Mouse (Mus musculus) bone marrow macrophage, adult 2 months (primary cell): ENCODE measurements around the gene Chic2. TPM values are rescaled to one million over a fixed set of nuclear protein-coding genes. Genes with fewer than 3 reads are reported as not detected.

Experiments
- H3K27ac ChIP-seq: 2 replicates; pipeline ENCODE4 v1.5.1; 2012; ENCODE audit warnings: low read depth, low read length; ENCODE audit not compliant: insufficient read depth
- H3K4me1 ChIP-seq: 2 replicates; pipeline ENCODE4 v1.6.1; 2012; ENCODE audit warnings: low read length; ENCODE audit not compliant: control insufficient read depth, insufficient read depth
- H3K4me3 ChIP-seq: 2 replicates; pipeline ENCODE4 v1.5.1; 2012; ENCODE audit warnings: mild to moderate bottlenecking, low read length, moderate library complexity; ENCODE audit not compliant: insufficient read depth
- CTCF ChIP-seq: IDR thresholded peaks from 2 replicates; pipeline ENCODE4 v1.5.1; 2012; ENCODE audit warnings: low read depth, mild to moderate bottlenecking, low read length, moderate library complexity
- POLR2A ChIP-seq: IDR thresholded peaks from 2 replicates; pipeline ENCODE4 v1.6.1; 2012; ENCODE audit warnings: mild to moderate bottlenecking, low read depth, low read length, borderline replicate concordance
- polyA plus RNA-seq: library from polyadenylated mRNA; stranded (reverse); fragments of >200 nt; gene quantifications from 2 replicates; pipeline ENCODE4 v1.2.4, GENCODE M21; 2012; ENCODE audit not compliant: missing spikeins, insufficient read depth, insufficient read length

The Chic2 gene
- polyA plus RNA-seq, 1 experiment, result 37.9 TPM

DNA sequence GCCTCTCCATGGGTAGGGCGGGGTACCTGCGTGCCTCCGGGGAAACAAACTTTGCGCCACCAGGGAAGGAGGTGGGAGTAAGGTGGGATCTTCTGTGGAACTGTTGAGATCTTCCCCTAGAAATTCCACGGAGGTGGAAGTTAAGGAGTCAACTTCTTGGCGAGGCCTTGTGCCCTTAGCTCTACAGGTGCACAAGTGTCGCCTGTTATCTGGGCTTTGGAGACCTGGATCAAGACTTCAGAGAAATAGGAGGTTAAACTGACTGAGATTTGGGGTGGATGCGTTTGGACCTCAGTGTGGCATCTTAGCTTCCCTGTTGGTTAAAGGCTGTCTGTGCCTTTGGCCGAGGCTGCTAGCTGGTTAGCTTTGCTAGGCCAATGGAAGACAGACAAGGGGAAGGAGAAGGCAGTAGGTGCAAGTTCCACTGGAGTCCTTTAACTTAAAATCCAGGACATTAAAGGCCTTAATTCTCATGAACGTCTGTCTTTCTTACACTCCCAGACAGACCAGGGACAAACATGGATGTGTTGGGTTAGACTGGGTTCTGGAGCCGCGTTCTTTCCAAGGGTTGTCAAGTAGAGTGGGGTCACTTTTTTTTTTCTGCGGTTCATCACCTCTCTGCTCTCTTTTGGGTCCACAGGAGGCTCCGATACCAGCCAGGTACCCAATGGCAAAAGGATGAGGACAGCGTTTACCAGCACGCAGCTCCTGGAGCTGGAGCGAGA is 31.9 kb upstream of the Chic2 start:
- Histone ChIP-seq H3K27ac (no peak overlapping the region), H3K4me3 (no peak overlapping the region), H3K4me1 (no peaks in the 10 kb centered on the region)
- no peak for TF ChIP-seq POLR2A
- no peak for TF ChIP-seq CTCF

DNA sequence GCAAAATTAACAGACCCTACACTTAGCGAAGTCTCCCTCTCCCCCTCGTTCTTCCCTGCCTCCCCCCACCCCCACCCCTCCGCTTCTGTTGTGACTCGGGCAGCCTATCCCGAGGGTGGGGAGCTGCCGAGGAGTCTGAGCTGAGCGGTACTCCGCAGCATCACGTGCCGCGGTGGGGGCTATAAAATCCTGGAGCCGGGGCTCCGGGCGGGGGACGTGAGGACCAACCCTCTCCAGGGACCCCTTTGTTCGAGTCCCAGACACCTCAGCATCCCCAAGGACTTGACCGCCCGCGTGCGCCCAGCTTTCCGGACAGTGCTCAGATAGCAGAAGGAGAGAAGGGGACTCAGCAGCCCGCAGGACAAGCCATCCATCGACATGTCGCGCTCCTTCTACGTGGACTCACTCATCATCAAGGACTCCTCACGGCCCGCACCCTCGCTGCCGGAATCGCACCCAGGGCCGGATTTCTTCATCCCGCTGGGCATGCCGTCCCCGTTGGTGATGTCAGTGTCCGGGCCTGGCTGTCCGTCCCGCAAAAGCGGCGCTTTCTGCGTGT is 30.9 kb upstream of the Chic2 start, which contains the start of gene Gsx2:
Gene Gsx2, plus strand, starts transcription at position 219 of the 559 bp plus-strand sequence.
- Histone ChIP-seq H3K27ac (no peak within 1 kb of the TSS), H3K4me3 (no peak within 1 kb of the TSS), H3K4me1 (no peaks in the 10 kb centered on the region)
- TF ChIP-seq POLR2A (no peak), CTCF (no peak)

DNA sequence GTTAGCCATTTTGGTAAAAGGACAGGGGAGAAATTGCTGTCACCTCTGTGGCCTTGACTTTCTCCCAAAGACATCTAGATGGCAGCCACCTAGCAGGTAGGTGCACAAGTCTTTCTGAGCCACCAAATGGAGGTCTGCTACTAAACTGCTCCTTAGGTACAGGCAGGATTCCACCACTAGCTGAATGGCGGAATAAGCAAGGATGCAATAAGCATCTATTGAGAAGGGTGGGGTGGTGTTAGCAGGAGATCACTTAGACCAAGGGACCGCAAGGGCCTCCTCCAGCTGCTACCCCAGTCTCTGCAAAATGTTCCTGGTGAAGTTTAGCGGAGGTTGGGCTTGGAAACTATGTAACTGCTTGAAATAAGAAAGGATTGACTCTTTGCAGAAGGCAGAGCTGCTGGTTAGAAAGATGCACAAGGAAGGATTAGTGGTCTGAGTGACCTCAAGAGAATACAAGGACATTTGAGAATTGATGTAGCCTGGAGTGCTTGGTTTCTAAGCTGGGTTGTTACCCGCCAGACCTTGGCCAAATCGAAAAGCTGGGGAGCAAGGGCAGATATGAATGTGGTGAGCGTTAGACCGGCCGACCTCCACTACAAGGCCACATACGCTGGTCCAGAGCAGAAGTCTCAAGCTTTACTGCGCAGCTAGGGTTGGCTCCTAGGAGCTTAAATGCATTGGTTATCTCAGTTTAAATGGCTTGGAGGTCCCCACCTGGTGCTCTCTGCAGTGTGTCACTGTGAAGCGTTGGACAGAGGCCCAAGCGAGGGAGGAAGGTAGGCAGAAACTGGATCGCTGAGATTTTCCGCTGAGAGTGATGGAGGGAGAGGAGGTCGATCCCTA is 30.2 kb upstream of the Chic2 start:
- Histone ChIP-seq H3K4me1 (no peaks in the 10 kb centered on the region), H3K27ac (no peak overlapping the region), H3K4me3 (no peak overlapping the region)
- TF ChIP-seq POLR2A (no peak), CTCF (no peak)

DNA sequence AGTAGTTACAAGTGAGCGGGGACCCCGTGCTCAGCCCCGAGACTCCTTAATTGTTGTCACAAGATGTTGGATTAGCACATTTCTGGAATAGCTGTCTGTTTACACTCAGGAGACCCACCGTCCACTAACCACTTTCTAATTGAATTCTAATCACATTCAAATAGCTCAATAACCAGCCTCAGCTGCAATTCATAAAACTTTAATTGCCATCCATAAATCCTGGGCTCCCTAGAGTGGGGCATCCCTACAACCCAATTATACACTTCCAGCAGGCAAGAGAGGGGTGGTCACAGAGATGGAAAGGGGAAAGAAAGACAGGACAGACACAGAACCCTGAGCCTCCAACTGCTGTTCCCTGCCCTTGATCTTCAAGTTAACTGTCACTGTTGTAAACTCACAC is 29.6 kb upstream of the Chic2 start:
- no peak for TF ChIP-seq POLR2A
- no peak for TF ChIP-seq CTCF
- H3K4me3 ChIP-seq, result no peak overlapping the region
- H3K4me1 ChIP-seq, result no peaks in the 10 kb centered on the region
- H3K27ac ChIP-seq, result no peak overlapping the region

DNA sequence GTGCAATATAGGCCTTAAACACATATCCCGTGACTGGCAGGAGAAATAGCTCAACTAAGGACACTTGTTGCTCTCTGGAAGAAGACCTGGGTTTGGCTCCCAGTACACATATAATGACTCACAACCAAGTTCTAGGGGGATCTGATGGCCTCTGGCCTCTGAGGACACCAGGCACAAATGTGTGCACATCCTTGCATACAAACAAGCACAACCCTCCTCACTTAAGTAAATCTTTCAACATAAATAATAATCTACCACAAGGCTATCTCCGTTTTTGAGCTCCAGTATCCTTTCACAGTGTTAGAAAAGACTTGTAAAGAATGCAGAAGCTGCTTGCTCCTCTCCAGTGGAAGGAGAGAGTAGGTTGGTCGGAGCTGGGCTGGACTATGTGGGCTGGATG is 29.1 kb upstream of the Chic2 start:
- no peak for TF ChIP-seq CTCF
- no peak for TF ChIP-seq POLR2A
- Histone ChIP-seq H3K4me3 (no peak overlapping the region), H3K4me1 (no peaks in the 10 kb centered on the region), H3K27ac (no peak overlapping the region)

DNA sequence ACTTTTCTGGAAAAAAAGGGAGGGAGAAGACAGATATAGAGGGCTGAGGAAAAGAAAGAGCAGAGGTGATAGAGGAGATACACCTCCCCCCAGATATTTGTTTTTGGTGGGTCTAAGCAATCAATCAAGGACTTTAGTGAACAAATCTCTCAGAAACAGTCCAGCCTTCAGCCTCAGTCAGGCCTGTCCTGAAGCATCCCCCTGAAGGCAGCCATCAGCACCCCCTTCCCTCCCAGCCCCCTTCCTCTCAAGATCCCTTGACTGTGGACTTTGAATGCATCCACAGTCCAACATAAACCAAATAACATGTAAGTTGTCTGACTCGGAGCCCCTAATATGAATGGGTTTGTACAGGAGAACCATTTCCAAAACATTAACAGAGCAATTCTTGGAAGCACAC is 28.6 kb upstream of the Chic2 start:
- no peak overlapping the region for H3K4me3 ChIP-seq
- no peak for TF ChIP-seq CTCF
- TF ChIP-seq POLR2A, result no peak
- H3K27ac ChIP-seq, result no peak overlapping the region
- H3K4me1 ChIP-seq, result no peaks in the 10 kb centered on the region

DNA sequence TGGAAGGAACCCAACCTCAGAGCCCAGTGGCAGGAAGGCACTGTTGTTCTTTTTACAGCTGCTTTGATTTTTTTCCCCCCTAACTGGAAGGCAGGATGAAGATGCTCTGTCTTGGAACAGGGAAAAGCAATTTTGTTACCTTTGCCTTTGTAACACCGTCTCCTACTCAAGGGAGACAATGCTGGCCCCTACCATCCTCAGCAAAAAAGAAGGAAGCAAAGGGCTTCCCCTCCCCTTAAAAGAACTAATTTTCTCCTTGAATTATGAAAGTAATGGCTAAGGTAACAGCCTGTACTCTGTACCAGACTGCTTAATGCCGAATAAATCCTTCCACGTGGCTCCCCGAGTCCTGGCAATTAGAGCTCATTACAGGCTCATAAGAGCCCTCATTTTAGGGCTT is 28.0 kb upstream of the Chic2 start:
- no peak overlapping the region for H3K27ac ChIP-seq
- H3K4me1 ChIP-seq, result no peaks in the 10 kb centered on the region
- no peak overlapping the region for H3K4me3 ChIP-seq
- TF ChIP-seq CTCF, result no peak
- no peak for TF ChIP-seq POLR2A

DNA sequence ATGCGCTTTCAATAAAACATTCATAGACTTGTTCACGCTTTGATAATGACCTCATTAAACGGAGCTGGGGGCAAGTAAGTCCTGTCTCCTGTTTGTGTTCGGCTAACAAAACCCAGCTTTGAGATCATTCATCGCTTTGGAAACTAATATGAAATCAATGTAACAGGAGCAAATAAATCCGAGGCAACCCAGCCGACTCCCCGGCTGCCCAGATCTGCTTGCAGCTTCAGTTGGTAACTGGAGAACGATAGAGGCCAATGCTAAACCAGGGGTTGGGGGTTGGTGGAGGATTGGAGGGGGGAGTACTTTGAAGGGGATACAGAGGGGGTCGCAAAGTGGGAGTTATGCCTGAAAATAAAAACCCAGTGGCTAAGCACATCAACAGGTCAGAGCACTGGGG is 27.4 kb upstream of the Chic2 start:
- H3K4me3 ChIP-seq, result no peak overlapping the region
- H3K27ac ChIP-seq, result no peak overlapping the region
- 0 out of 2 replicates have a peak, but pooled peaks cover 2% of the 10 kb centered on the region for H3K4me1 ChIP-seq
- no peak for TF ChIP-seq POLR2A
- TF ChIP-seq CTCF, result no peak

DNA sequence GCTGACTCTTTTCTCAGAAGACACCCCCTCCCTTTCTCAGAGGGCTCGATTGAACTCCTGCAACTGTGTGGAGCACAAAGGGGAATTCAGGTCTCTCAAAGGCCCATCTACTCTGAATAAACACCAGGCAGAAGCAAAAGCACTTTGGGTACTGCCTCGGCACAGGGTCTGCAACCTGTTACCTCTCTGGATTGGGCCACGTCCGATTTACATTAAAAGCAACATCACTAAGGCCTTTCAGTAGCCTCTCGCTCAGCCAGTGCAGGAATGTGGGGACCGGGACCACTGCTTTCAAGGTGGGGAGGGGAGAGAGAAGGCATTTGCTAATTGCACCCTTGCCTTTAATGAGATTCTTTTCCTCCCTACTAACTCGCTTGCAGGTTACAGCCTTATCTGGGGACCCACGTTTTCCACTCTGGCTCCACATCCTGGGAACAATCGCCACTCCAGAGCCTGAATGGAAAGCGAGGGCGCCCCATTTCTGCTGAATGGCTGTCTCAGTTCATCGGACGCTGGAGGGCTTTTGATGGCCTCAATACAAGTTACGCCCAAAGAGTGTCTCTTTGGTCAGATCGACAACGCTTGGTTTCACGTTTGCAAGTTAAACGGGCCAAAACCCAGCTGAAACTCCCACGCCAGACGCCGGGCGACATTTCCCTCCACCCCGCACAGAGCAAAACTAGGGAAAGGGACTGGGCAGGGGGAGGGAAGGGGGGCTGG is 26.2 kb upstream of the Chic2 start:
- Histone ChIP-seq H3K4me1 (0 out of 2 replicates have a peak, but pooled peaks cover 2% of the 10 kb centered on the region), H3K4me3 (no peak overlapping the region), H3K27ac (no peak overlapping the region)
- no peak for TF ChIP-seq CTCF
